Mouse (Mus musculus) E14TG2a.4 (cell line): Measurements from ENCODE around the gene Spaca9.

Experiments
- CTCF ChIP-seq: conservative IDR thresholded peaks from 2 replicates; pipeline ENCODE4 v1.5.1; 2014; ENCODE audit warnings: low read length
- NANOG ChIP-seq: IDR thresholded peaks from 2 replicates; pipeline ENCODE4 v1.6.1; 2014; ENCODE audit warnings: borderline replicate concordance, low read length, mixed read lengths

- no peak for TF ChIP-seq CTCF
- TF ChIP-seq NANOG, result no peak
Measured at GRCm38 (mm10) chr2:28723912-28724311, 24.4 kb upstream of the Spaca9 start.
